Mouse (Mus musculus) kidney, embryonic 15.5 days (tissue): Measurements from ENCODE around the gene Arsj. TPM values are rescaled to one million over a fixed set of nuclear protein-coding genes. Genes with fewer than 3 reads are reported as not detected.
A peak's percentile ranks its signal among the peaks of the same experiment; 100 is the strongest.

Experiments
- ATAC-seq: fragments of 200-750 bp; cut with Nextera tagmentation; replicated peaks from 2 replicates; pipeline ENCODE4 v1.8.0; 2017; ENCODE audit warnings: moderate TSS enrichment; ENCODE audit not compliant: low FRiP score
- H3K27ac ChIP-seq: fragments of 300-500 bp; sonication (generic); 2 replicates; pipeline ENCODE4 v1.5.1; 2015; ENCODE audit warnings: mild to moderate bottlenecking, inconsistent platforms
- H3K27me3 ChIP-seq: fragments of 300-500 bp; sonication (generic); 2 replicates; pipeline ENCODE4 v1.6.1; 2015; ENCODE audit warnings: inconsistent platforms
- H3K36me3 ChIP-seq: fragments of 300-500 bp; sonication (generic); 2 replicates; pipeline ENCODE4 v1.6.1; 2015; ENCODE audit warnings: inconsistent platforms
- H3K4me1 ChIP-seq: fragments of 300-500 bp; sonication (generic); 2 replicates; pipeline ENCODE4 v1.6.1; 2015; ENCODE audit warnings: inconsistent platforms
- H3K4me2 ChIP-seq: fragments of 300-500 bp; sonication (generic); 2 replicates; pipeline ENCODE4 v1.6.1; 2015; ENCODE audit warnings: moderate library complexity, mild to moderate bottlenecking, inconsistent platforms
- H3K4me3 ChIP-seq: fragments of 300-500 bp; sonication (generic); replicated peaks from 2 replicates; pipeline ENCODE4 v1.5.1; 2015; ENCODE audit warnings: mild to moderate bottlenecking, inconsistent platforms
- H3K9ac ChIP-seq: fragments of 300-500 bp; sonication (generic); 2 replicates; pipeline ENCODE4 v1.6.1; 2015; ENCODE audit warnings: mild to moderate bottlenecking, inconsistent platforms
- H3K9me3 ChIP-seq: fragments of 300-500 bp; sonication (generic); replicated peaks from 2 replicates; pipeline ENCODE4 v1.6.1; 2016; ENCODE audit warnings: inconsistent platforms
- WGBS: fragments of 180-500 bp; shearing (Covaris S2); methylation state at CpG from one replicate; pipeline ENCODE4 v1.1.7; 2015; ENCODE audit warnings: mixed read lengths; 5-methylcytosine and 5-hydroxymethylcytosine counted together
- polyA plus RNA-seq: library from polyadenylated mRNA; unstranded; fragments of >200 nt; fragmentation: Nextera tagmentation; extraction: Ambion mirVana; gene quantifications from 2 replicates; pipeline ENCODE4 v1.2.1, GENCODE M21; 2015

Arsj gene
- polyA plus RNA-seq, 1 experiment from 2014 or later: 2.1 TPM

DNA sequence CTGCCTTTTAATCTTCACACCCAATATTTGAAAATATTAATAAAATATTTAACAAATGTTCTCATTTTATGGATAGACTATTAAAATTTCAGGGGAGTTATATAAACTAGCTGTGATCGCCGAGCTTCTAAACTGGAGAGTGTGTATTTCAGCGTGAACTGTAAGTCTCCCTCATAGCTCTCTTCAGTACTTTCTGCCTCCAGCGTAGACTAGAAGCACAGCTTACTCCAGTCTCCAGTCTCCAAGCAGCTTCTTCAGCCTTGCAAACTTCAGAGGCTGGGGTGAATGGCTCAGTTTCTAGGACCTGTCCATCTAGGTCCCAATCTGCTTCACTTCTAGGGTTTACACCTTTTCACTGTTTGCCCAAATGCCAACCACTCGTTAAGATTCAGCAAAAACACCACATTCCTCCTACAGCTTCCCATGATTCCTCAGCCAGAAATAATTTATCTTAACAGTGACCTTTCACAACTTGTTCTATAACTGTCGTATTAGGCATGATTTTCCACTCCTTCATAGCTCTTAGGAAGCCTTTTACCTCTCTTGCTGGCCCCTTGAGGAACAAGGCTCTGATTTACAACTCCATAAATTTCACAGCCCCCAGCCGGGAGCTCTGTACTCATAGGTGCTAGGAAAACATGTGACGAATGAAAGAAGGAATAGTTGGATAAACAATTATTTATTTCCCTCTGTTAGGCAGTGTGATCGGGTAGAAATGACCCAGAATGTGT is 9.5 kb downstream of the Arsj start:
- Histone ChIP-seq H3K9ac (no peak overlapping the region), H3K4me3 (no peak overlapping the region), H3K27ac (no peak overlapping the region), H3K36me3 (no peaks in the 10 kb centered on the region), H3K4me2 (no peak overlapping the region), H3K9me3 (no peaks in the 10 kb centered on the region), H3K27me3 (no peaks in the 10 kb centered on the region), H3K4me1 (0 out of 2 replicates have a peak, but pooled peaks cover 4% of the 10 kb centered on the region)
- 30% methylated on average over 9 of the region's 9 CpGs for WGBS
- ATAC-seq: peak; percentile 76

DNA sequence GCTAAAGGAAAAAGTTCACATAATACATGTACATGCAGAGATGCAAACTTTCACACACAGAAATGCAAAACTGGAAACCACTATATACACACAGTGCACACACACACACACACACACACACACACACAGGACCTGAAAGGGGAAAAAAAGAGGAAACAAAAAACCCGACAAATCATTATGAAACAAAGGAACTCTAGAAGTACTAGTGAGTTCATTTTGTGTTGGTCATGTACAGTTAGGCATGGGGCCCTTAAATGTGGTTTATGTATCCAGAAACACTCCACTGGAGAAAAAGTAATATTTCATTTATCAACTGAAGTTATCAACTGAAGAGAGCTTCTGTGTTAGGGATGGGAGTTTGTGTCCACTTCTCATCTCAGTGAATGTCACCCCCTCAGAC is 10.2 kb downstream of the Arsj start:
- 43% methylated on average over 1 of the region's 1 CpGs for WGBS
- no peak overlapping the region for H3K9ac ChIP-seq
- no peak for ATAC-seq

DNA sequence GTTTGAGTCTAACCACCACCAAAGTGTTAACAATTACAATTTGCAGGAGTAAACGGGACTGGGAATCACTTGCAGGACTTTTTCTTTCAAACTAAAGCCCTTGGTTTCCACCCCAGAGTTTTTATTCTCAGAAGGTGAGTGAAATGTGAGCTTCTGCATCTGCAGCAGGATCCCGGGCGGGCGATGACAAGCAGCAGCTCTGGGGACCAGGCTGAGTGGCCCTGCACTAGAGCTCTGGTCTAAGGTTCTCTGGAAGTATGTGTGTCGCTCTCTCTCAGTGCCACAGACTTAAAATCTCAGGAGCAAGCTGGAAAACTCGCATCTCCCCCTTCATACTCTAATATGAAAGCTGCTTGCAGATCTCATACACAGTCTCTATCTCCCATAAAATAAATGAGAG is 15.8 kb downstream of the Arsj start:
- no peaks in the 10 kb centered on the region for H3K27me3 ChIP-seq
- no peak for ATAC-seq
- H3K9me3 ChIP-seq: no peaks in the 10 kb centered on the region
- H3K4me1 ChIP-seq: 0 out of 2 replicates have a peak, but pooled peaks cover 3% of the 10 kb centered on the region
- no peak overlapping the region for H3K4me3 ChIP-seq
- 44% methylated on average over 6 of the region's 6 CpGs for WGBS
- no peak overlapping the region for H3K9ac ChIP-seq
- no peak overlapping the region for H3K27ac ChIP-seq
- H3K4me2 ChIP-seq: no peak overlapping the region
- H3K36me3 ChIP-seq: no peaks in the 10 kb centered on the region

More for the DNA sequence above, 10.2 kb downstream of the Arsj start:
- Histone ChIP-seq H3K4me3 (no peak overlapping the region), H3K4me1 (0 out of 2 replicates have a peak, but pooled peaks cover 4% of the 10 kb centered on the region), H3K4me2 (no peak overlapping the region), H3K9me3 (no peaks in the 10 kb centered on the region), H3K36me3 (no peaks in the 10 kb centered on the region), H3K27ac (no peak overlapping the region), H3K27me3 (no peaks in the 10 kb centered on the region)

DNA sequence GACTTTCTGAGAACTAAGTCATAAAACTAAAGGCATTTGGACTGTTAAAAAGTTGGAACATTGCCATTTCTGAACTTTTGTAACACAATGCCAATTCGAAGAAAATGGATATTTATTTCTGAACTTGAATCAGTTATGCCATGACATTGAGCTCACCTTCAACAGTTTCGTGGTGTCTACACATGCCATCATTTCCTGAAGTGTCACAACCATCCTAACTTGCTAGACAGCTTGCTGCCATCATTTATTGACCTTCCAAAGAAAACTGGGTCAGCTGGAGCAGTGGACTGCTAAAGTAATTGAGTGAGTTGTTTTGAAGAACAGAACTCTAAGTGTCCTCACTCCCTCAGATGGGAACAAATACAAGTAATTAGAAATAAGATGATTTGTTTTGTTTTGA is 16.2 kb downstream of the Arsj start:
- no peak overlapping the region for H3K4me3 ChIP-seq
- H3K4me1 ChIP-seq: 0 out of 2 replicates have a peak, but pooled peaks cover 3% of the 10 kb centered on the region
- no peak overlapping the region for H3K27ac ChIP-seq
- H3K9me3 ChIP-seq: no peaks in the 10 kb centered on the region
- 63% methylated on average over 2 of the region's 2 CpGs for WGBS
- no peak overlapping the region for H3K4me2 ChIP-seq
- no peaks in the 10 kb centered on the region for H3K27me3 ChIP-seq
- H3K36me3 ChIP-seq: no peaks in the 10 kb centered on the region
- no peak overlapping the region for H3K9ac ChIP-seq
- ATAC-seq: no peak

DNA sequence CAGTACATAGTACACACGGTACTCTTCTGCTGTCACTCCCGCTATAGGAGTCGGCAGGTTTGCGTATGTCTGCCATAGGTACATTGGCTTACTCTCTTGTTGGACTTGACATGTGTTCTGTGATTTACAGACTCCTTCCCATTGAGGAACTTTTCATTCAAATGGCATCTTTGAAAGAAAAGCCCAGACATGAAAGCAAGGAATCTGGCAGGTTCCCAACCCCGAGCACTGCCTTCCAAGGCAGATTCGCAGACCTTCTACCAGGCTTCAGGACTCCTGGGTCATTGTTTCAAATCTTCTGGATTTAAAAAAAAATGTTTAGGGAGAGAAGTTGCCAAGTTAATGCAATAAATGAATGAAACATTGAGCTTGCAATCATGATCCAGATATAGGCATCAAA is 19.8 kb downstream of the Arsj start:
- no peak overlapping the region for H3K9ac ChIP-seq
- no peaks in the 10 kb centered on the region for H3K9me3 ChIP-seq
- ATAC-seq: no peak
- H3K27me3 ChIP-seq: no peaks in the 10 kb centered on the region
- no peak overlapping the region for H3K4me3 ChIP-seq
- no peaks in the 10 kb centered on the region for H3K36me3 ChIP-seq
- H3K27ac ChIP-seq: no peak overlapping the region
- H3K4me1 ChIP-seq: 0 out of 2 replicates have a peak, but pooled peaks cover 3% of the 10 kb centered on the region
- WGBS: 91% methylated on average over 6 of the region's 6 CpGs
- no peak overlapping the region for H3K4me2 ChIP-seq

DNA sequence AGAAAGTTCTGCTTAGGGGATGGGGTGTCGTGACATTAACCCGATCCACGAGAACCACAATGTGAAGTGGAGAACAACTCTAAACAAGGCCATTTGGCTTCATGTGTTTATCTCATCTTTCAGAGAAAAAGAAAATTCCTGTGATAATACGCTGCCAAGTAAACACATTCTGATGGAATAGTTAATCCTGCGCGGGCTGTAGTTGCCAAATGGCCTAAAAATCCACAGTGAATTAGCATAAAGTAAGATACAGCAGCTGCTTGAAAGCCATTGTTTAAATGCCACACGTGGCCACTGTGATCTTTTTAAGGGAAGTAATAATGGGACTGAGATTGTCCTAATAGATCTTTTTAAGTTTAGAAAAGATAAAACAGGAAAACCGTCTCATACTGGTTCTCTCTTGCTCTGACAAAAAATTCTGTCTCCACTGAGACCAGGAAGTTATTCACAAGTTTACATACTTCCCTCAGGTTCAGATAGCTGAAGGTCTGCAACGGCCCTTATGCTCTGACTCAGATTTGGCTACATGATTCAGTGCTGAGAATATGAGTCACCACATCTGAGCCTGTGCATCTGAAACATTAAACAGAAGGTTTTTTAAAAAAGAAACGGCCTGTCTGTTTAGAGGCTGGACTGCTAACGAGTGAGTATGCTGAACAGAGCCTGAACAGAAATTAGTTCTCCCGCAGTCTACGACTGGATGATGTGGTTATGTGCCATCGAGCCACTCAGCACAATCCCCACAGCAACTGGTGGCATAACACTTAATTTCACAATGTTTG is 21.4 kb downstream of the Arsj start:
- Histone ChIP-seq H3K4me1 (no peaks in the 10 kb centered on the region), H3K27me3 (no peaks in the 10 kb centered on the region), H3K4me3 (no peak overlapping the region), H3K36me3 (no peaks in the 10 kb centered on the region), H3K27ac (no peak overlapping the region; the same call in 1 of the 2 replicates), H3K9ac (no peak overlapping the region), H3K4me2 (no peak overlapping the region), H3K9me3 (no peaks in the 10 kb centered on the region)
- ATAC-seq: 0 out of 2 replicates have a peak, but pooled peaks have one; percentile 29
- WGBS: 68% methylated on average over 14 of the region's 14 CpGs

DNA sequence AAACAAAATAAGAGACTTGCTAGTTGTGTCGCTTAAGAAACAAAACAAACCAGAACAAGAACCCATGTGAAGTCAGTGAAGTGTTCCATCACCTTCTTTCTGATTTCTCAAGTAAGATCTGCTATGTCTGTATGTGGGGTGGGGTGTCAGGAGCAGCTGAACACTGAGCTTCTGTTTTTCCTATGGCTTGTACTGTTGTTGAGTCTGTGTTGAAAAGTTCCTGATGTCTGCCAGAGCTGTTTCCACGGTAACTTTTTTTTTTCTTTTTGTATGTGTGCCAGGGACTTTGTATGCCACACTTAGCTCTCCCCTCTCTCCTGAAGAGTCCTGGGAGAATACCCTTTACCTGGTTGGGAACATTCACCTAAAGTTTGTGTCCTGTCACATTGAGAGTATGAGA is 34.0 kb downstream of the Arsj start:
- H3K4me3 ChIP-seq: no peak overlapping the region
- ATAC-seq: no peak
- no peak overlapping the region for H3K27ac ChIP-seq
- H3K9me3 ChIP-seq: no peaks in the 10 kb centered on the region
- H3K27me3 ChIP-seq: no peaks in the 10 kb centered on the region
- no peak overlapping the region for H3K4me2 ChIP-seq
- H3K36me3 ChIP-seq: no peaks in the 10 kb centered on the region
- no peaks in the 10 kb centered on the region for H3K4me1 ChIP-seq
- H3K9ac ChIP-seq: no peak overlapping the region
- 85% methylated on average over 2 of the region's 2 CpGs for WGBS

DNA sequence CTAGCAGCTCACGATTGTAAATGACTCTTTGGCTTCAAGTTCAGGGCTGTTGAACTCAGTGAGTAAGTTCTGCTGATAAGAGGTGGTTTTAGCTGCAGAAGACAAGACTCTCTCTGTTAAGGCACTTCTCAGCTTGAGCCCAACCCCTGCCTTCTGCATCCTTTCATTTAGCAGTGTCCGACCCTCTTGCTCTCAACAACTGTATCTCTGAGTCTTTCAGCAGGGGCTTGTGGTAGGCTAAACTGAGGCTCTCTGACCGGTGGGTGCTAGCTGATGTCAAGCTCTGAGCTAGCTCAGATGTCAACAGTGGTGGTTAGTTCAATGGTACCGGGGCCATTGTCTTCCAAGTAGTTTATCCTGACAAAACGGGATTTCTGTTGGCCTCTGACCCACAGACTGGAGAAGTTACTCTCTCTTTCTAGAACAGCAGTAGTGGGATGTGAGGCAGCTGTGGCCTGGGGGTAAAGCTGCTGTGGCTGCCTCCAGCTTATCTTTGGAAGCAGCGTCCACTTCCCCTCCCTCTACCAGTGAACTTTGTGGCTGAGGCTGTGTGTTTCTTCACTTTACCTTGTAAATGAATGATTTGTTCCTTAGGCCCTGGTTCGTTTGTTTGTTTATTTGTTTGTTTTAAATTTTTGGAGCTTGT is 34.6 kb downstream of the Arsj start:
- no peak overlapping the region for H3K27ac ChIP-seq
- H3K27me3 ChIP-seq: no peaks in the 10 kb centered on the region
- no peaks in the 10 kb centered on the region for H3K4me1 ChIP-seq
- no peak overlapping the region for H3K9ac ChIP-seq
- H3K9me3 ChIP-seq: no peaks in the 10 kb centered on the region
- H3K4me2 ChIP-seq: no peak overlapping the region
- ATAC-seq: no peak
- no peaks in the 10 kb centered on the region for H3K36me3 ChIP-seq
- H3K4me3 ChIP-seq: no peak overlapping the region
- 59% methylated on average over 7 of the region's 7 CpGs for WGBS

DNA sequence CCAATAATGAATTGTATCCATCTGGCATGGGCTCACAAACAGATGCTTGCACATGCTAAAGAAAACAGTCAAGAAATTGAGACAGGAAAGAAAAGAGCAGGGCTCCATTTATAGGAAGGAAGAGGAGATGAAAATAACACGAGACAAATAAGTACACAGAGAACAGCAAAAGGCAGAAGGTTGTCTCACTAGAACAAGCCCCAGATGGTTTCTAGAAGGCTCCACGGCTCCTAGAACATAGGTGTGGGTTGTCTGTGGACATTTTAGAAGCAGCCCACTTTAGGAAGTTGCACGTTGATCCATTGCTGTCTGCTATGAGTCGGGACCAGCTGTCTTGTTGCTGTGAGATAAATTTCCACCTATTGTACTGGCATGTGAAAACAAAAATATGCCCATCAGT is 37.2 kb downstream of the Arsj start:
- Histone ChIP-seq H3K27ac (no peak overlapping the region), H3K9me3 (no peaks in the 10 kb centered on the region), H3K4me1 (no peaks in the 10 kb centered on the region), H3K27me3 (no peaks in the 10 kb centered on the region), H3K9ac (no peak overlapping the region), H3K36me3 (no peaks in the 10 kb centered on the region), H3K4me3 (no peak overlapping the region), H3K4me2 (no peak overlapping the region)
- ATAC-seq: no peak
- 73% methylated on average over 4 of the region's 4 CpGs for WGBS

DNA sequence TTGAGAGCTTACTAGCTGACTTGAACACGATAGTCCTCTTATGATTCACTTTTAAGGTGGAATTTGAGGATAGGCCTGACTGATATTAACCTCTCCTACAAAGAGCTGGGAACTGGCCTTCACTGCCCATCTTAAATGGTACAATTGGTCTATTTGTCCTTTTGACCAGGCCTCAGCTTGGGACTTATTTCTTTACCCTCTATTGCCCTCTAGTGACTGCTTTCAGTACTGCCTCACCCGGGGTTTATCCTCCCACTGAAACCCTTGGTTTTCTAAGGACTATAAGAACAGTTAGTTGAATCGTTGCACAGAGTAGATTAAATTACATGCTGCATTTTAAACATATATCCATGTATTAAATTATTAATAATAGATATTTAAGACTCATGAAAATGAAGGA is 39.4 kb downstream of the Arsj start:
- Histone ChIP-seq H3K27me3 (no peaks in the 10 kb centered on the region), H3K4me1 (no peaks in the 10 kb centered on the region), H3K36me3 (no peaks in the 10 kb centered on the region), H3K9ac (no peak overlapping the region), H3K9me3 (no peaks in the 10 kb centered on the region), H3K27ac (no peak overlapping the region), H3K4me3 (no peak overlapping the region), H3K4me2 (no peak overlapping the region)
- 27% methylated on average over 3 of the region's 3 CpGs for WGBS
- ATAC-seq: peak; percentile 74

DNA sequence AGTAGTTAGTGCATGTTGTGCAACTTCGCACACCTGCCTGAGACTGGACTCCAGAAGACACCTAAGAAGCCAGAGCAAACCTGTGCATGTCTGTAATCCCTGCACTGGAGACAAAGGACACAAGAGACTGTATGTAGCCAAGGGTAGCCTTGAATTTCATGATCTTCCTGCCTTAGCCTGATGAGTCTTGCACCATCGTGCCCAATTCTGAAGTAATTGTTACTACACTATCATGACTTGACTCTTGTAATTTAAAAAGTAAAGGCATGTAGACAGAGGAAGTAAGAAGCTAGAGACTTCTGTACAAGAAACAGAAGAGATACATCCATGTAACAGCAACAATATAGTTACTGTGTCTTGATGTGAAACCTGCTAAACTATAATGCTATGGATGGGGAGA is 40.7 kb downstream of the Arsj start:
- H3K9ac ChIP-seq: no peak overlapping the region
- no peak overlapping the region for H3K4me2 ChIP-seq
- no peaks in the 10 kb centered on the region for H3K4me1 ChIP-seq
- H3K36me3 ChIP-seq: no peaks in the 10 kb centered on the region
- ATAC-seq: no peak
- H3K27me3 ChIP-seq: no peaks in the 10 kb centered on the region
- H3K9me3 ChIP-seq: no peaks in the 10 kb centered on the region
- H3K4me3 ChIP-seq: no peak overlapping the region
- WGBS: 88% methylated on average over 2 of the region's 2 CpGs
- no peak overlapping the region for H3K27ac ChIP-seq

DNA sequence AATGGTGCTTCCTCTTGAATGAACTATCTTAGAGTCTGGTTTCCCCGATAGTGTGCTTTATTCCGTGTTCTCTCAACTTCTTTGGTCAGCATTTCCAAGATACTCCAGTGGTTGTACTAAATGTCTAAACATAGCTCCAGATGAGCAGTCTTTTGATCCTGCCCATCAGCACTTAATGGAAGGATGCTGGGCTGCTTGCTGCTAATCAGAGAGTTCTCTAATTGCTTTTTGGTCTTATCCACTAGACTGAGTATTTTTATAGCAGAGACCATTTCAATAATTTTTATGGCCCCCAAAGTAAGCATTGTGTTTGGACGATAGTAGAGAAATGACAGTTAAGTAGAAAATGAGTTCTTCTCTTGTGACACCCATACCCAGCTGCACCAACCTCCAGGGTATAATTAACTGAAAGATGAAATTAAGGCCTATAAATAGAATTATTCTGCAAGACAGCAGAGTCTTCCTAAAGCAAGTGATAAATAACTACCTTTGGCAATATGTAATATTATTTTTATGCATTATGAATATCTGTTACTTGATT is 67.1 kb downstream of the Arsj start:
- Histone ChIP-seq H3K27ac (no peak overlapping the region), H3K27me3 (no peaks in the 10 kb centered on the region), H3K4me2 (no peak overlapping the region), H3K4me1 (no peaks in the 10 kb centered on the region), H3K9me3 (no peaks in the 10 kb centered on the region), H3K36me3 (no peaks in the 10 kb centered on the region), H3K9ac (no peak overlapping the region), H3K4me3 (no peak overlapping the region)
- ATAC-seq: no peak
- 85% methylated on average over 3 of the region's 3 CpGs for WGBS
